Mouse (Mus musculus): ENCODE measurements around the gene Lrch4. TPM values are rescaled to one million over a fixed set of nuclear protein-coding genes. Genes with fewer than 3 reads are reported as not detected.

Gene Lrch4
- polyA plus RNA-seq, 1 experiment from 2014 or later: 26.4 TPM

DNA sequence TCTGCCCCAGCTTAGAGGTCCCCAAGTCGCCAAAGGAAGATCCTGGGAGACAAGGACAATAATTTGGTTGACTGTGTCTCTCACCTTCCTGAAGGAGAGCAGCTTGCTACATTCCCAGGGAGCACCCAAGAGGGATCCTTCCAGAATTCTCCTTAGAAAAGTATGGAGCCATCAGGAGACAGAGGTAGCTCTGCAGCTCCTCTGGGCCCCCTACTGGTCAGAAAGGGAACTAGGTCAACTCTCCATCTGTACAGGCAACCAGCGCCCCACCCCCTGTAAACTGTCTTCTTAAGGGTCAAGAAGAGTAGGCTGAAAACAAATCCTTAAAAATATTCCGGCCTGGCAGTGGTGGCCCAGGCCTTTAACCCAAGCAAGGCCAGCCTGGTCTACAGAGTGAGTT lies 23.6 kb downstream of the Lrch4 start:
- Histone ChIP-seq H3K9ac (no peak overlapping the region), H3K4me2 (no peak overlapping the region), H3K4me1 (replicated peaks) (peaks cover 41% of the 10 kb centered on the region), H3K9me3 (replicated peaks) (no peaks in the 10 kb centered on the region), H3K27me3 (no peaks in the 10 kb centered on the region), H3K27ac (replicated peaks) (no peak overlapping the region), H3K36me3 (replicated peaks) (peaks cover 73% of the 10 kb centered on the region), H3K4me3 (replicated peaks) (no peak overlapping the region)
- ATAC-seq (ENCODE audit: insufficient read depth): no peak
- 46% methylated on average over 3 of the region's 3 CpGs for WGBS (ENCODE audit: insufficient replicate concordance)

DNA sequence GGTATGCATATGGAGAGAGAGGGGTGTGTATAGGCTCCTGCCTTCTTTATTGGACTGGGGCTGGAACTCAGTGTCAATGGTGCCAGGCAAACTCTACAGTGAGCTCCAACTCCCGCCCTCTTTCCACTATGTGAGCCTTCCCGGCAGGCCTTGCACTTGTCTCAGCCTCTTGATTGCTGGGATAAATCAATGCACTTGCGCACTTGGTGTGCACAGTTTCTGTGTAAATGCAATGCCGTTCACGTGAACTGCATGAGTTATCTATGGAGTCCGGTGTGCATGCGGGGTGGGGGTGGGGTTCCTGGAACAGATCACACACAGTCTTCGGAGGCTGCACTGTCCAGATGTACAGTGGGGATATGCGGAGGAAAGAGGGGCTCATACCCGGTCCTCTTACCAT lies 24.4 kb downstream of the Lrch4 start:
- no peak overlapping the region for H3K27ac ChIP-seq (replicated peaks)
- H3K9me3 ChIP-seq (replicated peaks): no peaks in the 10 kb centered on the region
- no peaks in the 10 kb centered on the region for H3K27me3 ChIP-seq
- no peak overlapping the region for H3K9ac ChIP-seq
- peaks cover 32% of the 10 kb centered on the region for H3K4me1 ChIP-seq (replicated peaks)
- WGBS (ENCODE audit: insufficient replicate concordance): 87% methylated on average over 10 of the region's 10 CpGs
- H3K4me3 ChIP-seq (replicated peaks): no peak overlapping the region
- peaks cover 82% of the 10 kb centered on the region for H3K36me3 ChIP-seq (replicated peaks)
- ATAC-seq (ENCODE audit: insufficient read depth): no peak
- no peak overlapping the region for H3K4me2 ChIP-seq

- WGBS (ENCODE audit: insufficient replicate concordance): 72% methylated on average over 7 of the region's 7 CpGs
- no peak overlapping the region for H3K4me2 ChIP-seq
These were observed 25.8 kb downstream of the Lrch4 start for GRCm38 (mm10) chr5:137654746-137655145.

DNA sequence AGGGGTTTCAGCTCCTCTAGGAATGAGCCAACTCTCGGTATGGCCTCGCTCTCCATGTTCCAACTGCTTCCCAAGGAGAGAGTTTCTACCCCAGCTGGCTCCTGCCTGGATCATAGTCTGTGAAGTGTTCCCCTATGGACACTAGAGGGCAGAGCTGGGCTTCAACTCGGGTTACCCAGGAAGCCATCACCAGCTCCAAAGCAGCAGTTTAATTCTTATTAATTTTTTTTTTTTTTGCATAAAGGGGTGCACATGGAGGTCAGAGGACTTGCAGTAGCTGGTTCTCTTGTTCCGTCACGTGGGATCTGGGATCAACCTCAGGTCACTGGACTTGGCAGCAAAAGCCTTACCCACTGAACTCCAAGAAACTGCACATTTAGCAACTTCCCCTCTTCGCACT lies 28.1 kb downstream of the Lrch4 start:
- Histone ChIP-seq H3K4me3 (replicated peaks) (no peak overlapping the region), H3K4me2 (no peak overlapping the region), H3K4me1 (replicated peaks) (no peaks in the 10 kb centered on the region), H3K9me3 (replicated peaks) (no peaks in the 10 kb centered on the region), H3K9ac (no peak overlapping the region), H3K36me3 (replicated peaks) (peaks cover 99% of the 10 kb centered on the region), H3K27ac (replicated peaks) (peak overlapping the region; percentile 8), H3K27me3 (no peaks in the 10 kb centered on the region)
- WGBS (ENCODE audit: insufficient replicate concordance): 50% methylated on average over 6 of the region's 6 CpGs
- no peak for ATAC-seq (ENCODE audit: insufficient read depth)

More at GRCm38 (mm10) chr5:137654746-137655145, 25.8 kb downstream of the Lrch4 start:
- H3K4me1 ChIP-seq (replicated peaks): peaks cover 20% of the 10 kb centered on the region
- no peak overlapping the region for H3K9ac ChIP-seq
- no peaks in the 10 kb centered on the region for H3K9me3 ChIP-seq (replicated peaks)
- H3K27me3 ChIP-seq: no peaks in the 10 kb centered on the region
- ATAC-seq (ENCODE audit: insufficient read depth): no peak
- H3K27ac ChIP-seq (replicated peaks): no peak overlapping the region
- no peak overlapping the region for H3K4me3 ChIP-seq (replicated peaks)
- peaks cover 96% of the 10 kb centered on the region for H3K36me3 ChIP-seq (replicated peaks)

DNA sequence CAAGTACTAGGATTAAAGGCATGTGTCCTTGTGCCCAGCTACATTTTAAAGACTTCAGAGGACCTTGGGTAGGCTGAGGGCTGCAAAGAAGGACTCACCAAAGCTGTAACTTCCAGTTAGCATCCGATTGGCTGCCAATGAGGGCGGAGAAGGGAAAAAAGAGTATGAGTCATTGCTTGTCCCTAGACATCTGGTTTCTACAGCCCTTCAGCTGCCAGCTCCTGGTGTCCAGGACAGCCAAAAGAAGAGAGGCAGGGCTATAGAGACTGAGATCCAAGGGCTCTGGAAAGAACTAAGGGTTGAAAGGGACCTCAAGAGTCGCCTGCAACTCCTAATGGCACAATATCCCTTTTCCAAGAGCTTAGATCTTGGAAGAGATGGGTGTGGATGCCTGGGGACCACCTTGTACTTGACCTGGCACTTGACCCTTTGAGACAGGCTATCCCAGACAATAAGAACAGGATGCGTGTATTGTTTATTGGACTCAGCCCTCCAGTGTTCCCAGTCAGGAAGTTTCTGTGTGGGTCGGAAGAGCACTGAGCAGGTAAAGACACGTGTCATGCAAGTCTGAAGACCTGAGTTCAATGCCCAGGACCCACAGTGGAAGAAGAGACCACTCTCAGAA lies 31.3 kb downstream of the Lrch4 start:
- no peak for ATAC-seq (ENCODE audit: insufficient read depth)
- WGBS (ENCODE audit: insufficient replicate concordance): 86% methylated on average over 6 of the region's 6 CpGs
- Histone ChIP-seq H3K4me2 (no peak overlapping the region), H3K9me3 (replicated peaks) (no peaks in the 10 kb centered on the region), H3K4me3 (replicated peaks) (no peak overlapping the region), H3K27me3 (no peaks in the 10 kb centered on the region), H3K9ac (no peak overlapping the region), H3K4me1 (replicated peaks) (no peaks in the 10 kb centered on the region), H3K36me3 (replicated peaks) (peaks cover 99% of the 10 kb centered on the region), H3K27ac (replicated peaks) (no peak overlapping the region)

DNA sequence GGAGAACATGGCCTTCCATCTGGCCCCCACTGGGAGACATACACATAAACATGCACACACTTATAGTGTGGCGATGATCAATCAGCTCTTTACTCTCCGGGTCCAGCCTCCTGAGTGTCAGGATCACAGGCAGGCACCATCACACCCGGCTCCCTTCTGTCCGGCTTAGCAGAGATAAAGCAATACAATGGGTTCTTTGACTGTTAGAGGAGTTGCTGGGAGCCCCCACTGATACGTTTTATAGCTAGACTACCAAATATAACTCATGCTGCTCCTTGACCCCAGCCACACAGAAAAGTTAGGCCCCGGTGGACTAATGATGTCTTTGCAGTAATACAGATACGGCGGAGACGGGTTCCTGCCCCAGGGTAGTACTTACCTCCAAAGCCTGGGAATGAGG lies 34.1 kb downstream of the Lrch4 start:
- H3K9me3 ChIP-seq (replicated peaks): no peaks in the 10 kb centered on the region
- no peak overlapping the region for H3K27ac ChIP-seq (replicated peaks)
- WGBS (ENCODE audit: insufficient replicate concordance): 85% methylated on average over 9 of the region's 9 CpGs
- H3K4me1 ChIP-seq (replicated peaks): no peaks in the 10 kb centered on the region
- H3K36me3 ChIP-seq (replicated peaks): peaks cover 100% of the 10 kb centered on the region
- no peak overlapping the region for H3K4me3 ChIP-seq (replicated peaks)
- ATAC-seq (ENCODE audit: insufficient read depth): no peak
- H3K4me2 ChIP-seq: no peak overlapping the region
- no peaks in the 10 kb centered on the region for H3K27me3 ChIP-seq
- H3K9ac ChIP-seq: no peak overlapping the region

- WGBS (ENCODE audit: insufficient replicate concordance): 84% methylated on average over 10 of the region's 10 CpGs
These were observed 40.0 kb downstream of the Lrch4 start for GRCm38 (mm10) chr5:137668971-137669370.

DNA sequence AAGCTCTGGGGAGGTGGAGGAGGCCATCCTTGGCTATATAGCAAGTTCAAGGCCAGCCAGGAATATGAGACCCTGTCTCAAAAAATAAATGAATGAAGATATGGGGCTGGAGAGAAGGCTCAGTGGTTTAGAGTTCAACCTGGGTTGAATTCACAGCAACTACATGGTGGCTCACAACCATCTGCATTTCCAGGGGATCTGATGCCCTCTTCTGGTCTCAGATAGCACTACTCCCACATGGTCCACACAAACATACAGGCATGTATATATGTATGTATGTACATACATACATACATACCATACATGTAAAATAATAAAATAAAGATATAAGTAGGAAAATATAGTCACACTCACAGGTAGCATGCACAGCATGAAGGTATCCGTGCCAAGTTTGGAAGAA lies 41.3 kb downstream of the Lrch4 start:
- Histone ChIP-seq H3K36me3 (replicated peaks) (peaks cover 62% of the 10 kb centered on the region), H3K9ac (no peak overlapping the region), H3K9me3 (replicated peaks) (no peaks in the 10 kb centered on the region), H3K27me3 (no peaks in the 10 kb centered on the region), H3K4me3 (replicated peaks) (no peak overlapping the region), H3K4me1 (replicated peaks) (peaks cover 56% of the 10 kb centered on the region), H3K27ac (replicated peaks) (peak overlapping the region; percentile 88; the same call in 1 of the 2 replicates), H3K4me2 (no peak overlapping the region)
- ATAC-seq (ENCODE audit: insufficient read depth): no peak
- WGBS (ENCODE audit: insufficient replicate concordance): 87% methylated on average over 1 of the region's 1 CpGs

More at GRCm38 (mm10) chr5:137668971-137669370, 40.0 kb downstream of the Lrch4 start:
- H3K4me3 ChIP-seq (replicated peaks): no peak overlapping the region
- H3K27ac ChIP-seq (replicated peaks): no peak overlapping the region
- no peaks in the 10 kb centered on the region for H3K9me3 ChIP-seq (replicated peaks)
- H3K36me3 ChIP-seq (replicated peaks): peaks cover 65% of the 10 kb centered on the region
- H3K9ac ChIP-seq: no peak overlapping the region
- no peaks in the 10 kb centered on the region for H3K27me3 ChIP-seq
- ATAC-seq (ENCODE audit: insufficient read depth): no peak
- H3K4me1 ChIP-seq (replicated peaks): peaks cover 44% of the 10 kb centered on the region
- no peak overlapping the region for H3K4me2 ChIP-seq

DNA sequence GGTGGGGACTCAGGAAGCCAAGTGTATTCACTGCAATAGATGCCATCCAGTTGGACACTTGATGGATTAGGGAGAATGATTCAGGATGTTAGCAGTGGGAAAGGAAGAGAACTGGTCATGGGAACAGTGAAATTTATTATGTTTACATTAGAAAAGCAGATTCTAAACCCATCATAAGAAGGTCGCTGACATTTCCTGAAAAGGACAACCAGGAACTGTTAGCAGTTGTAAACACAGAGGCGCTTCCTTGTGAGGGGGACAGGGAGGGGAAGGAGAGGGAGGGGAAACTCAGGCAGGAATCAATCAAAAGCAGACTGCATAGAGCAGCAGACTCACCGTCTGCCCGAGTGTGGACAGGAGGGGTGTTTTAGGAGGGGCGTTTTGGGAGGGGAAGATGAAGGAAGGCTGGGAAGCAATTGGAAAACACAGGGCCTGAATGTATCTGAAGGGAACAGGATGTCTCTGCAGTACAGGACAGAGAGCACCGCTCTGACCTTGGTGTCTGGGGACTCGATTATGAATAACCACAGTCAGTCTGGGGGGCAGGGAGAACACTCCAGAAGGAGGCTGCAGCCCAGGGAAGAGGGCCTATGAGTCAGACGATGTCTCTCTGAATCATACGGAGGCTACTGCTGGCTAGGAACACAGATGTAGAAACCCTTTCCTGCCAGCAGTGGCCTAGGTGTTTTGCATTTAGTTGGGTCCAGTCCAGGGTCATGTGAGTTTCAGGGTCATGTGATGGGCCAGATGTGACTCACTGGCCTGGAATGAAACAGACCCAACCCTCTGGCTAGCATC lies 42.7 kb downstream of the Lrch4 start:
- Histone ChIP-seq H3K4me1 (replicated peaks) (peaks cover 65% of the 10 kb centered on the region), H3K4me3 (replicated peaks) (no peak overlapping the region), H3K9ac (0 out of 2 replicates have a peak overlapping the region, but pooled peaks have one; percentile 37), H3K27ac (replicated peaks) (peak overlapping the region; percentile 88), H3K4me2 (peak overlapping the region; percentile 23), H3K36me3 (replicated peaks) (peaks cover 56% of the 10 kb centered on the region), H3K9me3 (replicated peaks) (no peaks in the 10 kb centered on the region), H3K27me3 (no peaks in the 10 kb centered on the region)
- peak; percentile 52; the same call in 1 of the 2 replicates for ATAC-seq (ENCODE audit: insufficient read depth)
- 21% methylated on average over 9 of the region's 9 CpGs for WGBS (ENCODE audit: insufficient replicate concordance)

- WGBS (ENCODE audit: insufficient replicate concordance): 73% methylated on average over 5 of the region's 5 CpGs
- peak overlapping the region; percentile 88 for H3K27ac ChIP-seq (replicated peaks)
- H3K9ac ChIP-seq: no peak overlapping the region
- peaks cover 56% of the 10 kb centered on the region for H3K36me3 ChIP-seq (replicated peaks)
- no peak for ATAC-seq (ENCODE audit: insufficient read depth)
- no peaks in the 10 kb centered on the region for H3K27me3 ChIP-seq
- H3K9me3 ChIP-seq (replicated peaks): no peaks in the 10 kb centered on the region
- no peak overlapping the region for H3K4me3 ChIP-seq (replicated peaks)
- peaks cover 65% of the 10 kb centered on the region for H3K4me1 ChIP-seq (replicated peaks)
- peak overlapping the region; percentile 58 for H3K4me2 ChIP-seq
These were observed 43.4 kb downstream of the Lrch4 start for GRCm38 (mm10) chr5:137672361-137672760.

DNA sequence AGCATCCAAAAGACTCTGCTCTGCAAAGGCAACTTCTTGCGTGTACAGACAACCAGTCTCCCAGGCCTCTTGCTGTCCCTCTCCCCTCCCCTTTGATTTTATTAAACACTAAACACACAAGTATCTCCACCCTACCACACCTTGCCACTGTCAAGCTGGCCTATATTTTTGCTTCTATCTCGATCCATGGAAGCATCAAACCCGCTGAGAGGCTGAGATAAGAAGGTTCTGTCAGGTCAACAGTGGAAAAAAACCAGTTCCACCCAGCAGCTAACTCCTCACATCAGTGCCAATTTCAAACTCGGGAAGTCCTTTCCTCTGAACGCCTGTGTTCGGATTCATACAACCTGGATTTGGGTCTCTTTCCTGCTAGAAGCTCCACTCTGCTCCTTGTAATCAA lies 44.1 kb downstream of the Lrch4 start:
- Histone ChIP-seq H3K4me2 (peak overlapping the region; percentile 58), H3K27me3 (no peaks in the 10 kb centered on the region), H3K36me3 (replicated peaks) (peaks cover 56% of the 10 kb centered on the region), H3K4me1 (replicated peaks) (peaks cover 68% of the 10 kb centered on the region), H3K27ac (replicated peaks) (peak overlapping the region; percentile 88), H3K9me3 (replicated peaks) (no peaks in the 10 kb centered on the region), H3K4me3 (replicated peaks) (peak overlapping the region; percentile 12; the same call in 1 of the 2 replicates), H3K9ac (peak overlapping the region; percentile 45)
- WGBS (ENCODE audit: insufficient replicate concordance): 23% methylated on average over 6 of the region's 6 CpGs
- ATAC-seq (ENCODE audit: insufficient read depth): peak; percentile 77
